Mouse (Mus musculus) cerebellum, postnatal 10 days (tissue): ENCODE data around the gene Lamc3.
A peak's percentile ranks its signal among the peaks of the same experiment; 100 is the strongest.

Source experiments
- DNase-seq, 2 experiments: peaks; one replicate each; pipeline ENCODE4 v3.0.0; 2021; ENCODE audit warnings: mixed read lengths in 2 of 2

Lamc3 gene

DNA sequence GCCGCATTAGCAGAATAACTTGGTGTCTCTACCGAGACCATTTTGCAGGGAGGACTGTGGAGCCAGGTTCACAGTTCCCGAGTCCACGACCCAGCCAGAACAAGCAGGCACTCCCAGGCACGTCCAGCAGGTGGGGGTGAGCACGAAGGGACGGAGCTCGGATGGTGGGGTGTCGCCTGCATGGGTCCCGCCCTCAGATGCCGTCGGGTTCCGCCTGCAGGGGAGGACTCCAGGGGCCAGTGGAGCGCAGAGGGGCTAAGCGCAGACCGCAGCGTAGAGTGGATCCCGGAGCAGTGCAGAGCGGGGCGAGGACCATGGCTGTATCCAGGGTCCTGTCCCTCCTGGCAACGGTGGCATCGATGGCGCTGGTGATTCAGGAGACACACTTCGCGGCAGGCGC, at the start of gene Lamc3:
Gene Lamc3 (plus strand): TSS at position 262 of the 400 bp plus-strand sequence.
- DNase-seq: peak; percentile 59 to 61

DNA sequence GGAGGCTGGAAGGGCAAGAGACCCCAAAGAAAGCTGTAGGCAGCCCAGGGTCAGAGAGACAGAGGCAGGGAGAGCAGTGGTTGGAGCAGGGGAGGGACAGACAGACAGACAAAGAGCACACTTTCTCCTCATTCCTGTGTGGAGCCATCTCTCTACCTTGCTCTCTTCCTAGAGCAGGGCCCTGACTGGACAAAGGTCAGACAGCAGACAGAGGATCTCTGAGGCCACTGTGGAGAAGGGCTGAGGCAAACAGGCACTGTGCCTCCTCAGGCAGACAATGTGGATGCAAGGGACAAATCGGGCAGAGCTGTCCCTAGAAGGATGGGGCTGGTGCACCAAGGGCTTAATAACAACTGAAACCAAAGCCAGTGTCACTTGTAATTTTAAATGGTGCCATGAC, 48.2 kb upstream of the Lamc3 start:
- no peak for DNase-seq

DNA sequence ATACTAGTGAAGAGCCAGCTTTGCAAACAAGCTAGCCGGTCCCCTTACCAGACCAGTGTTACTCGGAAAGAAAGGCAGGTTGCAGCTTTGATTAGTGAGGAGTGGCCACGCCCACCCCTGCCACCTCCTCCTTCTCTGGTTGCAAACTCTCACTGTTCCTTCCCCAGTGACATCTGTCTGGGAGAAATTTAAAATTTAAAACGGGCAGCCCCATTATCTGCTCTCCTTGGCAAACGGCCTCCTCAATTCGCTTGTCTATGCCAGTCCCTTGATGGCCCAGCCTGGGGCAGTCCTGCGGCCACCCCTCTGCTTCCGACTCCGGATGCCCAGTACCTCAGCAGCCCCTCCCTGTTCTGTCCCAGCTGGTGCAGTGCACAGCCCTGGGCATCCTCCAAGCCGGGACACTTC, 42.4 kb upstream of the Lamc3 start:
- DNase-seq: peak; percentile 46 to 51

DNA sequence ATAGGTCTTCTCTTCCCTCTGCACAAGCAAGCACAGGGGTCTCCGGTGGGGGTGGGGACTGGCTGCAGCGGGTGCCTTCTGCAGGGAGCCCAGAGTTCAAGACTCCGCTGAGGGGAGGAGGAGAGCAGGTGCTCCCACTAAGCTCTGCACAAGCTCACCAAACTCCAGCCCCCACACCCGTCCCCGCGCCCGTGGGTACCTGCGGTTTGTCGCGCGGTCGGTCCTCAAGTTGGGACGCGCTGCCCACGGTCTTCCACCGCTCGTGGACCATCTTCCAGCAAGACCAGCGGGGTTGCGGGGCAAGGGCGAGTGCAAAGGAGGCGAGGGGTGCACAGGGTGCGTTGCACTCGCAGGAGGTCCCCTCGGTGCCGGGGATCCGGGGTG, 41.6 kb upstream of the Lamc3 start:
- DNase-seq: peak in 1 of 2 experiments; percentile 38

DNA sequence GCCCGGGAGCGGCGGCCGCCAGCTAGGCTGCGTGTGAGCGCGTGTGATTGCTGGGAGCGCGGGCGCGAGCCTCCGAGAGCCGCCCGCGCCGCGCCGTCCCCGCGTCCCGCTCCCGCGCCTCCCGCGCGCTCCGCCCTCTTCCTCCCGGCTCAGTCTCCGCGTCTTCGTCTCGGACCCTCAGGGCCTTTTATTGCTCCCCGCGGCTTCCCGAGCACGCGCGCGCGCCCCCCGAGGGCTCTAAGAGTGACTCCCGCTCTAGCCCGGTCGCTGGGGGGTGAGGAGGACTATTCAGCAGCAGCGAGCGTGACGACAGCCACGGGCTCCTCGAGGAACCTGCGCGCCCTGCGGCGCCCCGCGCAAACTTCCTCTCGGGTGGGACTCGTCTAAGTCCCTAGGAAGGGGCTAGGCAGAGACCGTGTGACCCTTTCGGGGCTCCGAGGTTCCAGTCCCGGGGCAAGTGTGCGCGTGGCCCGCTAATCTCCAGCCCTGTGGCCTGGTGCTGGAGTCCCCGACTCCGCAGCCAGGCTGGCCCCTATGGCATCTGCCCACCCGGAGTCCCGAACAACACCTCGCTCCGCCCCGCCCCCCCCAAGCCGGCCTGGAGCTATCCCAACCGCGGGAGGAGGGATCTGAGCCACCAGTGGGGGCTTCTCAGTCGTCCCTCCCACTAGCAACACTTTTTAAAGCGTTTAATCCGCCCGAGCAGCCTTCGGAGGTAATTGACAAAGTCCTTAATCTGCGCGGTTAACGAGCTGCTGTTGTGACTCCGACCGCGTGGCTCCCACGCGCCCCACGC, 41.0 kb upstream of the Lamc3 start, which contains the start of gene Fibcd1:
Gene Fibcd1 (minus strand): TSS at position 110 of the 796 bp plus-strand sequence.
- peak; percentile 51 to 62 for DNase-seq

DNA sequence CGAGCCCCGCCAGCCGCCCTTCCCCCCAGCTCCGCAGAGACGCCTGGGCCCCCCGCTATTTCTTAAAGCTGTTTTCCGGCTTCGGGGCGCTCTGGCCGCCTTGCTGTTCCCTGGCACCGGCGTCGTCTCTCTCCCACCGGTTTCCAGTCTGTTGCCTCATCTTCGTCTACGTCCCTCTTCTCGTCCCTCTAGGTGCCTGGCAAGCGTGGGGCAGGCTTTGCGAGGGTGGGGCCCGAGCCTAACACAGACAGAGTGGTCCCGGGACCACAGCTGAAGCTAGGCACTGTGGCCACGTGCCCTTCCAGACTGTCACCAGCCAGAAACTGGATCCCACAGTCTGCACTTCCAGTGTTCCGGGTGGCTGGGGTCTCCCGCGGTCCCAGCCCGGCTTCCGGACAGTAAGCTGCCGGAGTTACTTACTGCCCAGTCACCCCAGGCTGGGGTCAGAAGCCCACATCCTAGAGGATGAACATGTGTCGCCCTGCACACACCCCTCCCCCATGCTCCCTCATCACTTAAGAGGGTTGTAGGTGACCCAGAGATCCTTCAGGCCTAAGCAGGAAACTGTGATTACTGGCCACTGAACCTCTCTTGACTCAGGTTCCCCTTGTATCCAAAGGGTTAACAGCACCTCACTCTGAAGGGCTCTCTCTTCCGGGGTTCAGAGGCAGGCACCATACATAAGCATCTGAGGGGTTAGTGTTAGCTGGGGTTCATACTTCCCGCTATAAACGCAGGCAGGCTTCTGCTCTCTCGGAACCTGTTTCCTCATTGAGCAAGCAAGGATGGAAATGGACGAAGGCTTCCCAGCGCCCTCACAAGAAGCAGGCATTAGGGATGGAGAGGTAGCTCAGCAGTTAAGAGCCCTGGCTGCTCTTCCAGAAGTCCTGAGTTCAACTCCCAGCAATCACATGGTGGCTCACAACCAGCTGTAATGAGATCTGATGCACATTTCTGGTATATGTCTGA, 40.1 kb upstream of the Lamc3 start:
- peak; percentile 74 to 85 for DNase-seq

DNA sequence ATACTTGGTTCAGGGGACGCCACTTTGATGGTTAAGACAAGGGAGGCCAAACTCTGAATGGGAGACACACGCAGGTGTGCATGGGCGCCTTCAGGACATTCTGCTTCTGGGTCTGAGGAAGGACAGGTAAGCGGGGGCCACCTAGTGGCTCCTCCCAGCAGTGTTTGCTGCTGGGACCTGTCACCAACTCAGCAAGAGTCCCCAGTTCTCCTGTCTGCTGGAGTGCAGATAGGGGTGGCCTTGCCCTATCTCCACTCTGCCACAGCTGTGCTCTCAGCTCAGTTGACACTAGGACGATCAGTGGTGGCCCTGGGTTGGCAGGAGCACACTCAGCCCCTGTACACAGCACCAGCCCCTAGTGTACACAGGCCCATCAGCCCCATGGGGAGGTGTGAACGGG, 39.2 kb upstream of the Lamc3 start:
- DNase-seq: peak; percentile 64

DNA sequence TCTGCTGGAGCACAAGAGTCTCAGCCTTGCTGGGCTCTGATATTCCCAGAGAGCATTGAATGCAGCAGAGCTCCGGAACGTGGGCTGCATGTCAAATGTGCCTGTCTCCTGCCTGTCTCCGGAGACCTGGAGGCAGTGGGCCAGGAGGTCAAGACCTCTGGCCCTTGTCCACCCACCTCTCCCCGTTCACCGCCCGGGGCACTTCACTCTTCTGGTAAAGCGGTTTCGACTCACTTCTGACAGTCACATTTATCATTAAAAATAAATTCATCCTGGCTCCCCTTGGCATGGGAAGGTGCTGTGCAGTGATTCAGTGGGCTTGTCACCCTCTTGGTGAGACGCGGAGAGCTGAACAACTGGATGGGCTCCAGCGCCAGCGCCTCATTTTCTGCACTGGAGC, 37.0 kb upstream of the Lamc3 start:
- peak in 1 of 2 experiments; percentile 37 for DNase-seq

DNA sequence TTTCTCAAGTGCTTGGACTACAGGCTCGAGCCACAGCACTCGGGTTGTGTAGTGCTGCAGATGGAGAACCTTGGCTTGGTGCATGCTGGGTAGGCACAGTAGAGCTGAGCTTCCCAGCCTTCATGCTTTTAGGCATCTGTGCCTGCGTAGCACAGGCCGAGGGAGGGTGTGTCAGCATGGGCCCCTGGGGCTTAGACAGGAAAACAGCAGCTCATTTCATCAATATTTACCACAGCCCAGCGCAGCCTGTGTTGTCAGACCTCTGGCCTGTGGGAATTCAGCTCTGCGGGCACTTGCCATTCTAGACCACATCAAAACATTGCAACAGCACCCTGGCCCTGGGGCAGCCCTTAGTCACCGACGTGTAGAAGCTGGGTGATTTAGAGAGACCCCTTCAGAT, 31.1 kb upstream of the Lamc3 start:
- DNase-seq: no peak

DNA sequence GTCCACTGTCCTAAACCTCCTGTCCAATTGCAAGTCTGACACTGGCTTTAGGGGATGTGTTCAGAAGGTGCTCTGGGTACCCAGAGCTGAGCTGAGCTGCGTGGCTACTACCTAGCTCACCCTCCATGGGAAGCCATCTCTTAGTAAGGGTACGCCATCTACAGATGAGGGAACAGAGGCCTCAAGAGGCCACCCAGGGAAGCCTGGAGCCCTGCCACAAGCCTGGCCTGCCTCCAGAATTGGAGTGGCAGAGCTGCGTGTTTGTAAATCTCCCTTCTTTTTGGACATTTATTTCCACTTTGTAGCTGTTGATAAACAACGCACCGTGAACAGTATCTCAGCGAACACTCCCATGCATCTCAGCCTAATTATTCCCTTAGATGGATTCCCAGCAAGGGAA, 29.9 kb upstream of the Lamc3 start:
- DNase-seq: peak; percentile 66 to 67

DNA sequence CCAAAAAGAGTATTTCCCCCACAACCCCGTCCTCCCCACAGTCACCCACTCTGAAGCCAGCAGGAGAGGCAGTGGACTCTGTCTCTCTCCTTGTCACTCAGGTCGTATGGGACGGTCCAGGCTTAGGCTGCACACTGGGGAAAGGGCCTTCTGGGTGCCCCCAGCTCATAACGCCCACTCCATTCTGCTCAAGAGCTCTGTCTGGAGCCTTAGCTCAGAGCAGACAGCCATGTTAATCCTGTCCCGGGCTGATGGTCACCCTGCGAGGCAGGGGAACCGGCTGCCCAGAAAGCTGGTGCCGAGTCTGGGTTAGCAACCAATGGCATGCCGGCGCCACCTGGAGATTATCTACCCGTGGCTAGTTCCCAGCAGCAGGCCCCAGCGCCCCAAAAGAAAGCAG, 28.6 kb upstream of the Lamc3 start:
- no peak for DNase-seq

DNA sequence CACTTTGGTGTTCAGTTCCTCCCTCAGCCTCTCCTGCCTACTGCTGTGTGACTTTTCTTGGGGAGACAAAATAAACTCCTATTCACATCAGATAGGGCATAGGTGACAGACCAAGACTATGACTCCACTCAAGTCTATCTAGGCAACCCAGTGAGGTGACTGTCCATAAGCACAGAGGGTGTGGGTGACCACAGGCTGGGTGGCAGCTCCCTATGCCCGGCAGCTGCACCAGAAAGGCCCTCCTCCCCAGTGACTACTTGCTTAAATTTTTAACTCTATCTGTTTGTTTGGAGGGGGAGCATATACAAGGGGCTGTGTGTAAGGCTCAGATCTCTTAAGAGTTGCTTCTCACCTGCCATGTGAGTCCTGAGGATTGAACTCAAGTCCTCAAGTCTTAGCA, 24.2 kb upstream of the Lamc3 start:
- no peak for DNase-seq

DNA sequence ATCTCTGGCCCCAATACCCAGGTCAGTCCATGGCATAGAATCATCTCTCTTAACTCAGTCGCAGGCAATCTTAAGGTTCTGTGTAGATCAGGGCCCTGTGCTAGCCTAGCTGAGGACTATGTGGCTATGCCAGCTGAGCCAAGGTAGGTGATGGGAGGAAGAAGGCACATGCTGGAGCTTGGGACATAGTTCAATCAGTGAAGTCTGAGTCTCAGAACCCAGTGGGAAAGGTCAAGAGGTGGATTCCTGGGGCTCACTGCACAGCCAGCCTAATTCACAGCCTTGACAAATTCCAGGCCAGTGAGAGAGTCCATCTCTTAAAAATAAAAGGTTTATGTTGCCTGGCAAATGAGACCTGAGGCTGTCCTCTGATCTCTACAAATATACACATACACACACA, 23.3 kb upstream of the Lamc3 start:
- DNase-seq: no peak

DNA sequence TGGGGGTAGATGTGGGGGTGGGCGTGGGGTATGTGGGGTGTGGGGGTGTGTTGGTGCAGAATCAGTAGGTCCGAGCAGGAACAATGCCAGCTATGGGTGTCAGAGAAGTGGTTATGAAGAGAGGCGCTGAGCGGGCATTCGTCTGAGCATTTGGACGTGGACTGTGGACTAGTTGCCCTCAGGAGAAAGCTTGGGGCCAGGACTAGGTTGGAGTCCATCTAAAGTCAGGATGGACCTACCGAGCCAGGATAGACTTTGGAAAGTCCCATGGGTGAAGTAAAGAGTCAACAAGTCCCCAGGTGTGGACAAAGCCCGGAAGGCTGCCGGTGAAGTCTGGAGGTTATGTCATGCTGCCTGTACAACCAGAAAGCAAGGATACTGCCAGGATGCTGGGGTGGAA, 22.2 kb upstream of the Lamc3 start:
- DNase-seq: no peak

DNA sequence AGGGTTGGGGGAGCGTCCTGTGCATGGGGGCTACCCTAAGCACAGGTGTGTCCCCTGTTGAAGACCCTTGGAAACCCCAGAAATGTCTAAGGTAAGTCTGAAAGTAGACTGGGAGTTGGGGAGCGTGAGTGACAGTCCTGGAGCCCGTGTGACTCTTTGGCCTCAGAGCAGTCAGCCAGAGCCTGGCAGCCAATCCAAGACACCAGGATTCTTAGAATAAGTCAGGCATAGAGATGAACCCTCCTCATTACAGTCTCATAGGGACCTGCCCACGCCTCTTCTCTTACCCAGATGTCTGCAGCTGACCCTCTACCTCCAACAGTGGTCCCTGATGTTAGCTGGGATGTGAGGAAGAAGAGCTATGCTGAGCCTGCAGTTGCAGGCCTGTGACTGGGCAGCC, 21.8 kb upstream of the Lamc3 start:
- DNase-seq: no peak

DNA sequence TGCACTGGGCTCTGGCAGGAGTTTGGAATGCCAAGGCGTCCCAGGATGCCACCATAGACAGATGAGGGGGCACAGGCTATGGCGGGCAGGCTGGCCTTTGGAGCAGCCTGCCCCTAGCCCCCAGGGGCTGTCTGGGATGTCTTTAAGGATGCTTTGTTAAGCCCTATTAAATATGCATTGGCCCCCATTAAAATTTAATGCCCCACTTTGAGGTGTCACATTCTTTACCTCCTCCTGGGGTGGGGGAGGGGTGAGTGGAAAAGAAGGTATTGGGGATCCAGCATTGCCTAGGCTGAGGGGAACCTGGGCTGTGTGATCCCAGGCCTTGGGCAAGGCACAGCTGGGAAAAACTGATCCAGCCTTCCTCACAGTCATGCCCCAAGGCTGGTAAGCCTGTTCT, 21.3 kb upstream of the Lamc3 start:
- no peak for DNase-seq

DNA sequence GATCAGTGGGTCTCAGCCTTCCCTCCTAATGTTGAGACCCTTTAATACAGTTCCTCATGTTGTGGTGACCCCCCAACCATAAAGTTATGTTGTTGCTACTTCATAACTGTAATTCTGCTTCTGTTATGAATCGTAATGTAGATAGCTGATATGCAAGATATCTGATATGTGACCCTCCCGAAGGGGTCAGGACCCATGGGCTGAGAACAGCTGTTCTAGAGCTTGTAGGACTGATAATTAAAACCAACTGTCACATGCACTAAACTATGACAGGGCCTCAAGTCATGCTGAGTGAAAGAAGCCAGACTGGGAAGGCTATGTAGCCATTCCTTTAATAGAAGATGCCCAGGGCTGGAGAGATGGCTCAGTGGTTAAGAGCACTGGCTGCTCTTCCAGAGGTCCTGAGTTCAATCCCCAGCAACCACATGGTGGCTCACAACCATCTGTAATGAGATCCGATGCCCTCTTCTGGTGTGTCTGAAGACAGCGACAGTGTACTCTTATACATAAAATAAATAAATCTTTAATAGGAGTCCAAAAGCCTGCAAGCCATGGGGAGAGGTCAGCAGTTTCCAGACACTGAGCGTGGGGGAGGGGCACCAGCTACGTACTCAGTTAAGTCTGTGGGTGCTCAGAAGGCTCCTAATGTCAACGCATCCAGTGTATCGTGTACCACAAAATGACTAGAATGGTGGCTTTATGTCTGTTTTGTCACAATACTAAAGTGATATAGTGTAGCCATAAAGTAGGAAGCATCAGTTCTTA, 19.1 kb upstream of the Lamc3 start:
- DNase-seq: no peak

DNA sequence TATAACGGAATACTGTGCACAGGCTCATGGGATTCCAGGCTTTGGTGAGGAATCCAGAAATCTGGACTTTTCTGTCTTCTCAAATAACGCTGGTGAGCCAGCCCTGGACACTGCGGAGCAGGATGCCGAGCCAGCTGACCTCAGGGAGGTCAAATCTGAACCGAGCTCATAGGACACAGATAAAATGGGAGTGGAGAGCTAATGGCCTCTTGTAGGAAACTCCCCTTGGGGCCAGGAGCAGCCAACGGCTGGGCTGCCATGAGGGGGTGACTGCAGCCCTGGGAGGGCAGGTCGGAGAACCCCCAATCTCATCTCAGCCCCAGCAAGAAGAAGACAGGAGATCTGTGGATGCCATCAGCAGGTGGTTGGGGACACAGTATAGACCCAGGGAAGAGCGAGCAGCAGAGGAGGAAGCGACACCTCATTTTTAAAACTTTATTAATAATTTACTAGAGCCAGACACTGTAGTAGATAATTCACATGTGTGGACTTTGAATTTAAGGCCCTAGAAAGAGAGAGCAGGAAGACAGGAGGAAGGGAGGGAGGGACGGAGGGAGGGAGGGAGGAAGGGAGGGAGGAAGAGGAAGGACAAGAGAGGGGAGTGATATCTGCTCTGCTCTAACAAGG, 18.4 kb upstream of the Lamc3 start:
- DNase-seq: no peak

DNA sequence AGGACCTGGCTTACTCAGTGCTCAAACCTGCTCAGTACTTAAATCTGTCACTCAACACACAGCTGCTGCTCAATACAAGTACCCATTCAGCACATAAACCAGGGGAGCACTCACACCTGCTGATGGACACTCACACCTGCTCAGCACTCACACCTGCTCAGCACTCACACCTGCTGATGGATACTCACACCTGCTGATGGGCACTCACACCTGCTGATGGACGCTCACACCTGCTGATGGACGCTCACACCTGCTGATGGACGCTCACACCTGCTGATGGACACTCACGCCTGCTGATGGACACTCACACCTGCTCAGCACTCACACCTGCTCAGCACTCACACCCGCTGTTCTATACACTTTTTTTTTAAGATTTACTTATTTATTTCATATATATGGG, 17.4 kb upstream of the Lamc3 start:
- DNase-seq: no peak

DNA sequence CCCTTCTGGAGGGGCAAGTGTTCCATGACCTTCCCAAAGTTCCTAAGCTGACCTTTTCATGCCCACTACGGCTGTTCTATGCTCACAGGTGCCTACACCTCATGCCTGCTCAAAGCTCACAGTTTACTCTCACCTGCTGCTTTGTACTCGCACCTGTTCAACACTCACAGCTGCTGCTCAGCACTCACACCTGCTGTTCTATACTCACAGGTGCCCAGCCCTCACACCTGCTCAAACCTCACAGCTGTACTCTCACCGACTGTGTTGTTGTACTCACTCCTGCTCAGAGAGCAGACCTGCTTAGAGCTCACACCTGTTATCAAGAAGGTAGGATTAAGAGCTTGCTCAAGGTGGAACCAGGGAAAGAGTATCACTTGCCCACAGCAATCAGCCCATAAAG, 16.4 kb upstream of the Lamc3 start:
- no peak for DNase-seq

DNA sequence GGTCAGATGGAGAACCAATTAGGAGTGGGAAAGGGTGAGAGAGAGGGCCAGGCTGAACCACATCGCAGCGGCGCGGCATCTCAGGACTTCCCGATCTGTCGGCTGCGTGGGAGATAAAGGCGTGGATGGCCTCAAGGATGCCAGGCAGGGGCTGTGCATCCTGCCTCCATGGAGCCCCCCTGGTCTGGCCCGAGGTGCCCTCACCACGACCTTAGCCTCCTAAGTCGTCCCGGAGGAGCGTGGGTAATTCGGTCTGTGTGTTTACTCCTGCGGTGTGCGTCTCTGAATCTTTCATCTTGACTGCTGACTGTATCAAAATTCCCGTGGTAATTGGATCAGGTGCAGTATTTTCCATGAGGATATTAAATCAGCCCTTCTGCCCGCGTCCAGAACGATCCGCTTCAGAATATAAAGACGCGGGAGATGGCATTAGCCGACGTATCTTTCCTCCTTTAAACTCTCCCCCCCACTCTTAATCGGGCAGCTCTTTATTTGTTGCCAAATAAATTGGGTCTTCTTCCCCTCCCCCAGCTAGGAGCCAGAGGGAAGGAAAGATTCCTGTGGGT, 12.7 kb upstream of the Lamc3 start:
- no peak for DNase-seq

DNA sequence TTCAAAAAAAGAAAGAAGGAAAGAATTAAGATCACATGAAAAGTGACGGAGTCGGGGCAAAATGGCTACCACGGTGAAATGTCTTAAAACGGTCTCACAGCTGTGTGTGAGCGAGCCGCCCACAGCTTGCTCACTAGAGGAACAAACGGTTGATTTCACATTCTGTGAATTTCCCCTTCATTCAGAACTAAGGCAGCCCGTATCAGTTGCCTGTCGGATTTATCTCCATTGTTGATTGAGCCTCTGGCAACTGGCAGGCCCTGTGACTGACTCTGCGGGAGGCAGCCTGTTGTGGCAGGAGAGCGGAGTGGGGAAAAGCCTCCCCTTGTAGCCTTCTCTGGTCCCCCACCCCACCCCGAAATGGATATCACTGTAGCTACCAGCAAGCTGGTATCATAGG, 10.6 kb upstream of the Lamc3 start:
- peak in 1 of 2 experiments; percentile 25 for DNase-seq
